8 mouse cellular contexts compared by ENCODE assay signal in the genomic region with DNA sequence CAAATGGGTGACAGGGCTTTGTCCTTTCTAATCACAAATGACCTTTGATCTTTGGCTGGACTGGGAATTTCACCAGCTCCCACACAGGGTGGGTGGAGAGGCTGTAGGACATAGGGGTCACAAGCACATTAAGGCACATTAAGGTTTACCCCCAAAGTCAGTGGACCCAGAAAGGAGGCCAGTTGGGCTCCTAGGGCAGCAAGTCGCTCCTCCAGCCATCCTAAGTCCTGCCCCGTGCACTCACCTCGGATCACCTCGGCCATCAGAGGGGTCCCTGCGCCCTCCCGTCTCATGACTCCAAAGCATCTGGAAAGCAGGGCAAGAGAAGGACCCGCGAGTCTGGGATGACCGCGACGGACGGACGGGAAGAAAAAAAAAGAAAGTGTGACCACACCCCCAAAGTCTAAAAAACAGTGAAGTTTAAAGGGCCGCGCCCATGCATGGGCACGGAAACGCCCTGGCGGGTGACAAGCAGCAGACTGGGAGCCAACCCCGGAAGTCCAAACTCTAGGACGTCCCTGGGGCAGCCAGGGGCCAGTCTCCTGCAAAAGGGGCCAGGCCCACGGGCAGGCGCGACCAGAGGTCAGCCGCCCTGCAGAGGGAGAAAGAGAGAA. TPM values are rescaled to one million over a fixed set of nuclear protein-coding genes. Genes with fewer than 3 reads are reported as not detected.
DNase-seq lines count a peak whose midpoint lies in the region.

No protein-coding gene starts in this region.

- DNase-seq in ovary, adult 18-20 months (ENCODE audit: low spot score) = peak; percentile 65
- DNase-seq in ovary, postnatal 10 days (ENCODE audit: low spot score) = no peak
- peak; percentile 32 for DNase-seq in embryo, embryonic 11.5 days (ENCODE audit: low read depth, low spot score)
- DNase-seq in heart, adult 8-10 months (ENCODE audit: low spot score) = peak; percentile 62
- DNase-seq in kidney, adult 8-10 months = peak; percentile 82
- peak; percentile 84 for DNase-seq in lung, postnatal 10 days
- peak; percentile 22 for DNase-seq in retina, embryonic 14.5 days (ENCODE audit: low spot score)
- DNase-seq in frontal cortex, adult 2 months (ENCODE audit: extremely low spot score in 1 of 2, low spot score in 1 of 2) = no peak

RNA-seq across cellular contexts. Expression of a gene that starts 26.8 kb away (rescaled TPM):
- total RNA-seq in heart, adult 8-10 months (2022) = 10 to 100 TPM in 2 of 4 experiments, 1 to 10 TPM in 2; 7.7 to 11.5 (median 9.7) TPM
- 10.6 and 11.8 TPM in 2 replicates for polyA plus RNA-seq in frontal cortex, adult 2 months (2012; rRNA removed)

Comparison
In these comparisons a context has a peak if more than half of its experiments do, and no peak if none do; other contexts are left out.
1. DNase-seq: peak in ovary, adult 18-20 months (single experiment), embryo, embryonic 11.5 days (single experiment), heart, adult 8-10 months (single experiment), kidney, adult 8-10 months (2 of 2), lung, postnatal 10 days (single experiment) and retina, embryonic 14.5 days (single experiment); none in ovary, postnatal 10 days (single experiment) and frontal cortex, adult 2 months (0 of 2).